Mouse (Mus musculus) ES-Bruce4 (cell line): Measurements from ENCODE around the gene Topors. TPM values are rescaled to one million over a fixed set of nuclear protein-coding genes. Genes with fewer than 3 reads are reported as not detected.

ENCODE experiments used
- H3K27ac ChIP-seq: 2 replicates; pipeline ENCODE4 v1.5.1; 2012; ENCODE audit warnings: low read length, inconsistent platforms; ENCODE audit not compliant: insufficient read depth
- H3K27me3 ChIP-seq: 2 replicates; pipeline ENCODE4 v1.6.1; 2012; ENCODE audit warnings: mild to moderate bottlenecking, low read length, inconsistent platforms; ENCODE audit not compliant: control insufficient read depth, poor library complexity, insufficient read depth, severe bottlenecking
- H3K36me3 ChIP-seq: 2 replicates; pipeline ENCODE4 v1.6.1; 2012; ENCODE audit warnings: inconsistent platforms, mild to moderate bottlenecking, low read length, moderate library complexity; ENCODE audit not compliant: control insufficient read depth, poor library complexity, insufficient read depth, severe bottlenecking
- H3K4me1 ChIP-seq: one replicate; pipeline ENCODE4 v1.8.1; 2011; ENCODE audit warnings: low read length; ENCODE audit not compliant: control insufficient read depth, insufficient read depth
- H3K4me3 ChIP-seq: 2 replicates; pipeline ENCODE4 v1.5.1; 2011; ENCODE audit warnings: low read depth, mild to moderate bottlenecking, low read length
- H3K9ac ChIP-seq: 2 replicates; pipeline ENCODE4 v1.6.1; 2012; ENCODE audit warnings: low read depth, mild to moderate bottlenecking, inconsistent platforms; ENCODE audit not compliant: poor library complexity, severe bottlenecking
- H3K9me3 ChIP-seq: replicated peaks from 2 replicates; pipeline ENCODE4 v1.6.1; 2012; ENCODE audit warnings: mild to moderate bottlenecking, low read length, inconsistent platforms; ENCODE audit not compliant: control insufficient read depth, poor library complexity, insufficient read depth, severe bottlenecking
- CTCF ChIP-seq: IDR thresholded peaks from one replicate; pipeline ENCODE4 v1.8.1; 2011; ENCODE audit warnings: low read depth, low read length
- EP300 ChIP-seq: IDR thresholded peaks from 2 replicates; pipeline ENCODE4 v1.6.1; 2011; ENCODE audit warnings: low read depth, low read length; ENCODE audit not compliant: insufficient read depth
- POLR2A ChIP-seq: IDR thresholded peaks from one replicate; pipeline ENCODE4 v1.8.1; 2011; ENCODE audit warnings: low read length; ENCODE audit not compliant: insufficient read depth
- polyA plus RNA-seq: library from polyadenylated mRNA; stranded (reverse); fragments of >200 nt; gene quantifications from 2 replicates; pipeline ENCODE4 v1.2.4, GENCODE M21; 2011; ENCODE audit warnings: low read depth; ENCODE audit not compliant: missing spikeins, insufficient read depth, insufficient read length

The Topors gene
- polyA plus RNA-seq, 1 experiment: 62.2 TPM

GRCm38 (mm10) chr4:40241928-40242327, 27.7 kb downstream of the Topors start:
- Histone ChIP-seq H3K27me3 (no peaks in the 10 kb centered on the region), H3K9me3 (no peaks in the 10 kb centered on the region), H3K27ac (no peak overlapping the region), H3K4me3 (no peak overlapping the region), H3K4me1 (no peaks in the 10 kb centered on the region), H3K9ac (no peak overlapping the region), H3K36me3 (no peaks in the 10 kb centered on the region)
- TF ChIP-seq EP300: no peak

GRCm38 (mm10) chr4:40240272-40240744, 29.3 kb downstream of the Topors start:
- Histone ChIP-seq H3K9me3 (no peaks in the 10 kb centered on the region), H3K9ac (peak overlapping the region; percentile 25; the same call in 1 of the 2 replicates), H3K4me3 (no peak overlapping the region), H3K36me3 (no peaks in the 10 kb centered on the region), H3K27me3 (no peaks in the 10 kb centered on the region), H3K4me1 (no peaks in the 10 kb centered on the region), H3K27ac (no peak overlapping the region)
- TF ChIP-seq POLR2A: no peak
- no peak for TF ChIP-seq EP300
- no peak for TF ChIP-seq CTCF

- H3K4me3 ChIP-seq: peak within 1 kb of the TSS; percentile 54
- peak within 1 kb of the TSS; percentile 55 for H3K27ac ChIP-seq
- H3K27me3 ChIP-seq: no peaks in the 10 kb centered on the region
- no peaks in the 10 kb centered on the region for H3K4me1 ChIP-seq
- H3K9ac ChIP-seq: peak within 1 kb of the TSS; percentile 25
- TF ChIP-seq CTCF (no peak), EP300 (no peak), POLR2A (no peak)
- no peaks in the 10 kb centered on the region for H3K9me3 ChIP-seq
- no peaks in the 10 kb centered on the region for H3K36me3 ChIP-seq
Measured at GRCm38 (mm10) chr4:40239409-40240271, 30.0 kb downstream of the Topors start, which contains the start of gene Ddx58. Gene Ddx58, minus strand, starts transcription at chr4:40239828.

- TF ChIP-seq POLR2A (no peak), EP300 (no peak), CTCF (no peak)
- Histone ChIP-seq H3K27me3 (no peaks in the 10 kb centered on the region), H3K9me3 (no peaks in the 10 kb centered on the region), H3K27ac (peak overlapping the region; percentile 55), H3K4me3 (peak overlapping the region; percentile 41), H3K4me1 (peaks cover 2% of the 10 kb centered on the region), H3K36me3 (no peaks in the 10 kb centered on the region), H3K9ac (peak overlapping the region; percentile 25)
Measured at GRCm38 (mm10) chr4:40238483-40239408, 30.9 kb downstream of the Topors start.

GRCm38 (mm10) chr4:40236829-40237228, 32.8 kb downstream of the Topors start:
- Histone ChIP-seq H3K9ac (no peak overlapping the region), H3K36me3 (no peaks in the 10 kb centered on the region), H3K9me3 (no peaks in the 10 kb centered on the region), H3K4me3 (no peak overlapping the region), H3K27ac (no peak overlapping the region), H3K4me1 (peaks cover 2% of the 10 kb centered on the region), H3K27me3 (no peaks in the 10 kb centered on the region)
- no peak for TF ChIP-seq POLR2A
- no peak for TF ChIP-seq EP300
- no peak for TF ChIP-seq CTCF
